Mouse (Mus musculus) thymus, adult 2 months (tissue): Measurements from ENCODE around the gene Abcc9. TPM values are rescaled to one million over a fixed set of nuclear protein-coding genes. Genes with fewer than 3 reads are reported as not detected.

Experiments
- DNase-seq: peaks from one replicate; pipeline ENCODE4 v3.0.0; 2021
- H3K27ac ChIP-seq: fragments of 200-500 bp; 2 replicates; pipeline ENCODE4 v1.5.1; 2012; ENCODE audit warnings: low read length, control low read depth; ENCODE audit not compliant: control insufficient read depth, insufficient read depth
- H3K27me3 ChIP-seq: fragments of 200-500 bp; 2 replicates; pipeline ENCODE4 v1.6.1; 2012; ENCODE audit warnings: mild to moderate bottlenecking, low read length, moderate library complexity, mixed read lengths; ENCODE audit not compliant: control insufficient read depth, insufficient read depth
- H3K36me3 ChIP-seq: fragments of 200-500 bp; 2 replicates; pipeline ENCODE4 v1.6.1; 2012; ENCODE audit warnings: mild to moderate bottlenecking, low read length, moderate library complexity; ENCODE audit not compliant: control insufficient read depth, insufficient read depth
- H3K4me1 ChIP-seq: fragments of 200-500 bp; replicated peaks from 2 replicates; pipeline ENCODE4 v1.6.1; 2012; ENCODE audit warnings: low read length; ENCODE audit not compliant: control insufficient read depth, insufficient read depth
- H3K4me3 ChIP-seq: fragments of 200-500 bp; 2 replicates; pipeline ENCODE4 v1.5.1; 2012; ENCODE audit warnings: mild to moderate bottlenecking, low read length, control low read depth, moderate library complexity; ENCODE audit not compliant: control insufficient read depth, insufficient read depth
- CTCF ChIP-seq: fragments of 200-500 bp; IDR thresholded peaks from 2 replicates; pipeline ENCODE4 v1.5.1; 2012; ENCODE audit warnings: mild to moderate bottlenecking, control low read depth, low read length, moderate library complexity, borderline replicate concordance; ENCODE audit not compliant: control insufficient read depth, poor library complexity, insufficient read depth; ENCODE audit errors: extremely low read depth
- POLR2A ChIP-seq: fragments of 200-500 bp; IDR thresholded peaks from 2 replicates; pipeline ENCODE4 v1.6.1; 2012; ENCODE audit warnings: mild to moderate bottlenecking, low read length, control low read depth, moderate library complexity; ENCODE audit not compliant: control insufficient read depth, poor library complexity, insufficient read depth; ENCODE audit errors: extremely low read depth
- WGBS: fragments of 180-500 bp; shearing (Covaris S2); methylation state at CpG from one replicate; pipeline ENCODE4 v1.1.7; 2018; 5-methylcytosine and 5-hydroxymethylcytosine counted together
- polyA plus RNA-seq: library from polyadenylated mRNA; depleted of rRNA; stranded (reverse); fragments of >200 nt; gene quantifications from 2 replicates; pipeline ENCODE4 v1.2.3, GENCODE M21; 2012

Gene Abcc9
- polyA plus RNA-seq, 1 experiment: 2.9 TPM

- TF ChIP-seq POLR2A (no peak), CTCF (no peak)
- Histone ChIP-seq H3K36me3 (no peaks in the 10 kb centered on the region), H3K4me1 (peaks cover 2% of the 10 kb centered on the region), H3K4me3 (no peak overlapping the region), H3K27ac (peak overlapping the region; percentile 64; the same call in 1 of the 2 replicates), H3K27me3 (no peaks in the 10 kb centered on the region)
- DNase-seq: peak; percentile 44
- 6% methylated on average over 1 of the region's 1 CpGs for WGBS
Observed at GRCm38 (mm10) chr6:142561151-142561550, 141.0 kb downstream of the Abcc9 start.

GRCm38 (mm10) chr6:142558772-142559679, 143.1 kb downstream of the Abcc9 start:
- no peaks in the 10 kb centered on the region for H3K27me3 ChIP-seq
- H3K4me1 ChIP-seq: peaks cover 2% of the 10 kb centered on the region
- no peak for DNase-seq
- no peak overlapping the region for H3K4me3 ChIP-seq
- no peak overlapping the region for H3K27ac ChIP-seq
- no peaks in the 10 kb centered on the region for H3K36me3 ChIP-seq
- WGBS: 85% methylated on average over 10 of the region's 10 CpGs
- no peak for TF ChIP-seq CTCF
- no peak for TF ChIP-seq POLR2A

- Histone ChIP-seq H3K4me3 (no peak overlapping the region), H3K4me1 (peaks cover 2% of the 10 kb centered on the region), H3K27me3 (no peaks in the 10 kb centered on the region), H3K36me3 (no peaks in the 10 kb centered on the region), H3K27ac (no peak overlapping the region)
- WGBS: 91% methylated on average over 10 of the region's 10 CpGs
- DNase-seq: no peak
- TF ChIP-seq CTCF: no peak
- no peak for TF ChIP-seq POLR2A
Observed at GRCm38 (mm10) chr6:142558076-142558475, 144.0 kb downstream of the Abcc9 start.

GRCm38 (mm10) chr6:142555988-142556387, 146.1 kb downstream of the Abcc9 start:
- DNase-seq: no peak
- 67% methylated on average over 1 of the region's 1 CpGs for WGBS
- no peaks in the 10 kb centered on the region for H3K36me3 ChIP-seq
- TF ChIP-seq CTCF (no peak), POLR2A (no peak)
- no peak overlapping the region for H3K4me3 ChIP-seq
- peaks cover 2% of the 10 kb centered on the region for H3K4me1 ChIP-seq
- H3K27ac ChIP-seq: no peak overlapping the region
- no peaks in the 10 kb centered on the region for H3K27me3 ChIP-seq

DNA sequence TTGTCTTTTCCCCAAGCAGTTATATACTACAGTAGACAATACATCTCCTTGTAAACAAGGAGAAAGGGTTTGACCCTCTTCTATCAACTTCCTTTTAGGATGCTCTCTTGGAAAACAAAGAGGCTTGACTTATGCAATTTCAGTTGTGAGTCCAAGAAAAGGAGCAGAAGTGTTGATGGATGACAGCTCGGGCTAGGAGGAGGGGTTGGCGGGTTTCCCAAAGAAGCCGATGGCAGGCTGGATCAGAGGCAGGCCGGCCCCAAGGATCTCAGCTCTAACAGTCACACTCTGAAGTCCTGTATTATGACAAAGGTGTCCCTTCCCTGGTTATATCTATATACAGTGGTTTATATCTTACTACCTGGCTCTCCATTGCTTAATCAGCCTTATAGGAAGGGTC, 150.6 kb downstream of the Abcc9 start:
- no peaks in the 10 kb centered on the region for H3K36me3 ChIP-seq
- WGBS: 93% methylated on average over 4 of the region's 4 CpGs
- no peaks in the 10 kb centered on the region for H3K4me1 ChIP-seq
- DNase-seq: no peak
- H3K27me3 ChIP-seq: no peaks in the 10 kb centered on the region
- TF ChIP-seq POLR2A (no peak), CTCF (no peak)
- H3K27ac ChIP-seq: no peak overlapping the region
- H3K4me3 ChIP-seq: no peak overlapping the region

DNA sequence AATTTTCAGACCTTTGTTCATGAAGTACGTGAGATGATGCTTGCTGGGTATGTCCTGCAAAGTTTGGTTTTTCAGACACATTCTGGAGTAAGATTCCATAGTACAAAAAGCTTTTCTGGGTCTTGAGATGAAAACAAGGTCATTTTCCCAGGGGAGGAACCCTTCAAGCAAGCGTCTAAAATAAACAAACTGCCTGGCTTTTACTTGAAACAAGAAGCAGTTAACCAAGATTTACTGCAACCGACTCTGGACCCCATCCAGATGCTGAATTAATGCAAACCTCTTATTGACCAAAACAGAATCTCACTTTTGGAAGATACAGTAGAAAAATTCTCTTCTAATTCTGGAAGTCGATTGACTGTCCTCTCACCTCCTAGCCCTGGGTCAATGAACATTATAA, 151.2 kb downstream of the Abcc9 start:
- H3K4me3 ChIP-seq: no peak overlapping the region

More for the DNA sequence above, 151.2 kb downstream of the Abcc9 start:
- 82% methylated on average over 4 of the region's 4 CpGs for WGBS
- Histone ChIP-seq H3K4me1 (no peaks in the 10 kb centered on the region), H3K36me3 (no peaks in the 10 kb centered on the region), H3K27me3 (no peaks in the 10 kb centered on the region), H3K27ac (no peak overlapping the region)
- TF ChIP-seq CTCF: no peak
- no peak for DNase-seq
